Mouse (Mus musculus): ENCODE results near the gene Rpl23.

DNA sequence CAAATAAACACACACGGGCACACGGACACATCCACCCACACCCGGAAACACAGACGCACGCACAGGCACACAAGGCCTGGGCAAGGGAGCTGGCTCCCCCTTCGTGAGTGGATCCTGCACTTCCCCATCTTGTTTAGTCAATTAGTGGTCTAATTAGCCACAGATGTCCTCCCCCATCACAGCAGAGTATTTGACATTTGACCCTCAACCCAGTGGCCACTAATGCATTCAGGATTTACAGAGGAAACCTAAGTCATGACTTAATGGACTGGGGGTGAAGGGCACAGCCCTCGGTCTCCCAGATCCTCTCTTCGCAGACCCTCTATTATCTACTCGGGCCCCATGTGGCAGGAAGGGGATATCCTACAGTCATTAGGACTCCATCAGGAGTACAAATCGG lies 48.5 kb downstream of the Rpl23 start:
- TF ChIP-seq CTCF (IDR thresholded peaks at IDR 0.05; ENCODE audit: control insufficient read depth, insufficient read depth, insufficient replicate concordance, low read depth, low read length) = no peak
- no peak for TF ChIP-seq POLR2A (IDR thresholded peaks at IDR 0.05; ENCODE audit: control insufficient read depth, low read depth, low read length)

Data from testis, adult 2 months (tissue).